Mouse (Mus musculus): ENCODE results near the gene Pramef20.
"Not testable (repeated sequence)": the region's sequence is repeated elsewhere in the genome, so short reads cannot be mapped to it uniquely, and the experiment has no call there.

Gene Pramef20

GRCm38 (mm10) chr4:144377911-144378310 is at the start of gene Pramef20:
Gene Pramef20 (minus strand): TSS chr4:144377933.
- DNase-seq (ENCODE audit: low read depth, low spot score), result no peak

- DNase-seq (ENCODE audit: low read depth, low spot score), result no peak
Observed at GRCm38 (mm10) chr4:144424590-144424989, 46.9 kb upstream of the Pramef20 start.

- no peak for DNase-seq (ENCODE audit: low read depth, low spot score)
Observed at GRCm38 (mm10) chr4:144420644-144421043, 42.9 kb upstream of the Pramef20 start.

GRCm38 (mm10) chr4:144408290-144408689 is 30.6 kb upstream of the Pramef20 start, which contains the start of gene Pramef12:
Gene Pramef12 (minus strand): TSS chr4:144408464.
- no peak for DNase-seq (ENCODE audit: low read depth, low spot score)

- DNase-seq (ENCODE audit: low read depth, low spot score), result no peak
Observed at GRCm38 (mm10) chr4:144406261-144406660, 28.5 kb upstream of the Pramef20 start.

GRCm38 (mm10) chr4:144404456-144405086 is 26.8 kb upstream of the Pramef20 start:
- no peak for DNase-seq (ENCODE audit: low read depth, low spot score)

- no peak for DNase-seq (ENCODE audit: low read depth, low spot score)
Observed at GRCm38 (mm10) chr4:144402712-144403111, 25.0 kb upstream of the Pramef20 start.

- no peak for DNase-seq (ENCODE audit: low read depth, low spot score)
Observed at GRCm38 (mm10) chr4:144396316-144396715, 18.6 kb upstream of the Pramef20 start.

GRCm38 (mm10) chr4:144357642-144358041 is 20.1 kb downstream of the Pramef20 start, which contains the start of gene Gm13119:
Gene Gm13119 (plus strand): TSS chr4:144357942.
- not testable (repeated sequence) for DNase-seq (ENCODE audit: low read depth, low spot score)

GRCm38 (mm10) chr4:144335856-144336255 is 41.9 kb downstream of the Pramef20 start:
- DNase-seq (ENCODE audit: low read depth, low spot score), result not testable (repeated sequence)

GRCm38 (mm10) chr4:144329949-144330348 is 47.8 kb downstream of the Pramef20 start, which contains the start of gene Gm13128:
Gene Gm13128 (plus strand): TSS chr4:144330249.
- DNase-seq (ENCODE audit: low read depth, low spot score), result not testable (repeated sequence)
